Mouse (Mus musculus) heart, postnatal 36 days (tissue): Measurements from ENCODE around the gene Sidt1. TPM values are rescaled to one million over a fixed set of nuclear protein-coding genes. Genes with fewer than 3 reads are reported as not detected.
"Not testable (repeated sequence)": the region's sequence is repeated elsewhere in the genome, so short reads cannot be mapped to it uniquely, and the experiment has no call there.

ENCODE experiments used
- DNase-seq, 2 experiments: peaks; one replicate each; pipeline ENCODE4 v3.0.0; 2021 to 2022
- intact Hi-C: fragments of 180-260 bp; cut with DNase I; formaldehyde crosslinking; loops from one replicate; pipeline ENCODE4 v1.15.1; 2025
- total RNA-seq, 2 experiments: library from RNA; stranded (reverse); gene quantifications; 2 replicates each; pipeline ENCODE4 v1.2.3; 2021

The Sidt1 gene
- total RNA-seq, 2 experiments from 2014 or later: 0.38 to 0.56 TPM

DNA sequence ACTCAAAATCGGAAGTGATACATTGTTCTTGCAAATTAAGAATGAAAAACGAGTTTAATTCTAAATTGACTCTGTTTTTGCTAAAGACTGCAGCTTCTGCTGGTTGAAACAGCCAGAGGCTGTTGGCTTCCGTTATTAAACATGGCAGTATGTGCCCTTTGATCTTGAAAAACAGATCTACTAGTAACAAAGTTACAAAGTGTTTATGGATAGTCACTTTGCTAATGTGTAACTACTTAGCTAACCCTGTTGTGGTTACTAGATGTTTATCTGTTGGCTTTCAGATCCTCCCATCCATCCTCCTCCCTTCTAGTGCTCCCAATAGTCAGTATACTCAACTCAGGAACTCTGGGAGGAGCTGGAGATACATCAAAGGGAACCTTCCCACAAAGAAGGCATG, 27.4 kb downstream of the Sidt1 start:
- intact Hi-C loops: no loop called here

DNA sequence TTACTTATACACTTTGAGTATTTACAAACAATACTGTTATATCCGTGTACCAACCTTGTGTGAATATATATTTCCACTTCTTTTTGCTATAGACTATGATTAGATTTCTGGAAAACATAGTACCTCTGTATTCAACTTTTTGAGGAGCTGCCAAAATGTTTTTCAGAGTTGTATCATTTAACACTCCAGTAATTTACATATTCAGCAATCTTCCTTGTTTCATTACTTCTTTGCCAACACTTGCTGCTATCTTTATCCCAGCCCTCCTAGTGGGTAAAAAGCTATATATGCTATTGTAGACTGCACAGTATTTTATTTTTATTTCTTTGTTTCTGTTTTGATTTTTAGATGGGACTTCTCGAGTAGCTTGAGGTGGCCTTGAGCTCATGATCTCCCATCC, 29.2 kb downstream of the Sidt1 start:
- intact Hi-C loops: no loop called here
- no peak for DNase-seq

More for the DNA sequence above, 27.4 kb downstream of the Sidt1 start:
- DNase-seq: no peak

DNA sequence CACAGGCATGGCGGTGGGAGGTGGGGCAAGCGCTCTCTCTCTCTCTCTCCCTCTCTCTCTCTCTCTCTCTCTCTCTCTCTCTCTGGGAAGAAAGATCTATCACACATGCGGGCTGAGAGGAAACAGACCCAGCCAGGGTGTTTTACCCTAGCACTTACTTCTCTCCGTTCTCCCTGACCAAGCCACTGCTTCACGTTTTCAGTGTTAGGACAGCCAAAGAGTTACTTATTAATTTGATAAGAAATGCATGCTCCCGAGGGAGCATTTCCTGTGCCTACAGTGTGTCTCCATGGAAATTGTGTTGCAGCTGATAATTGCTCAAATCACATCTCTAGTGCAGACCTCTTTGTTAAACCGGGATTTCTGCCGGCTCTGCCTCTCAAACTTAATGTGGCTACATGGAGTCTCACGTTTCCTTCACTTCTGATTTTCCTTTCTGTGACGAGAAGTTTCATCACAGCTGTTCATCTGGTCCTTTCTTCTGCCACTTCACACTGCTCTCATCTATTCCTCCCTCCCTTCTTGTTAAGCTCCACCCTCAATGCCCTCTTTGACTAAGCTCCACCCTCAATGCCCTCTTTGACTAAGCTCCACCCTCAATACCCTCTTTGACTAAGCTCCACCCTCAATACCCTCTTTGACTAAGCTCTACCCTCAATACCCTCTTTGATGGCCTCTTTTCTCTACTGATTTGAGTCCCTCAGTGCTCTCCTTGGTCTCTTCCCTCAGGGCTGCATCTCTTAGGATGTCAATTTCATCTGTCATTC, 30.7 kb downstream of the Sidt1 start:
- DNase-seq: no peak
- intact Hi-C loops: no loop called here

DNA sequence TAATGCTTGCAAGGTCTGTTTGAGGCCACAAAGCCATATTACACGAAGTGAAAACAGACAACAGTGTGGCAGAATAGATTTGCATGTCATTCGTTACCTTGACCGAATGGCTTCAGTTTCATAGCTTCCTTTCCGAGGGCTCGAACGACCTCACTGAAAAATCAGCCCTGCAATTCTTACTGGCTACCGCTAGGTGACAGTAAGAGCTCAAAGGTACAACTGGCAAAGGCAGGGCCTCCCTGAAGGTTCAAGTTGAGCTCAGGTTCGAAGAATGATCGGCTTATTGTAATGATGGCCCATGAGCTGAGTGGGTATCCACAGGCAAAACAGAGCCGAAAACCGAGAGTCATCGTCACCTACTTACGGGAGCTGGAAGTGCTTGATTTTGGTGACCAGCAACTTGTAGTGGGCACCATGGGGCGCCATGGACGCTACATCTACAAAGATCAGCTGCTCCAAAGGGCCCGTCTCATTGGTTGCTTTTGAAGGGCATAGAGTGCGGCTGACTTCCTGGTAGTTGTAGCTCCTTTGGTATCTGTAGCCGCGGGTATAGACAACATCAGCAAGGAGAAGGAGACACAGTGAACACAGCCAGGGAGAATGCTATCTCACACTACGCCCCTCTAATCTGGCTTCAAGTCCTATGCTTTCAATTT, 33.4 kb downstream of the Sidt1 start:
- no peak for DNase-seq
- intact Hi-C loops: loop anchor here (1.0 to 5.0 kb wide), 2 partner anchors 48 to 63 kb away; partner anchors contain the start of gene Spice1

DNA sequence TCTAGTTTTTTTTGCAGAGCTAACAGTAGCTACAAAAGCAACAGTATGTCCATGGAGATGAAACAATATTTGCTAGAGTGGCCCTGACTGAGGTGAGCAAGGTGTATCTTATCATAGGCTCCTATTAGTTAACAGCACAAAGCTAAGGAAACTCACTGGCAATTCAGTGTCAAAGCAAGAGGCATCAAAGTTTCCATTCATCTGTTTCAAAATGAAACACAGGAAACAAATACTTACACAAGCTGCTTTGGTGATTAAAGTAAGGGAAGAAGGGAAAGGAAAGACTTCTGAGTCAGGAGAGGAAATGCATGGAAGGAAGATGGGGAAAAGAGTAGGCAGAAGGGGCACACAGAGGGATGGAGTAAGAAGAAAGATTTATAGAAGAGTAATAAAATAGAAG, 39.0 kb downstream of the Sidt1 start:
- intact Hi-C loops: no loop called here
- no peak for DNase-seq

DNA sequence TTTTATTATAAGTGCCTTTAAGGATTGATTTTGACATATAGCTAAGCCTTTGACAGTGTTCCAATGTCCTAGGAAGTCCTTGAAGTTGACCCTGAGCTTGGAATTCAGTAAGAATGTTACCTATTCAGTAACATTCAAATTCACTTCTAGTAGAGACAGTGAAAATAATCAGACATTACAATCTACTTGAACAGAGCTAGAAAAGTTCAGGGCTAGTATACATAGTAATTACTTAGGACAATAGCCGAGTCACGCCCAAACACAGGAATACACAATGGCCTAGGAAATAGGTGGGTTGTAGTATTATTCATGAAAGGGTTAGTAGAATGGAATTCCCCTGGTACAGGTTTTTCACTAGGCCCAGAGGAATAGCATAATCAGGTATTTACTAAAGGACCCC, 40.3 kb downstream of the Sidt1 start:
- intact Hi-C loops: not testable (repeated sequence)

DNA sequence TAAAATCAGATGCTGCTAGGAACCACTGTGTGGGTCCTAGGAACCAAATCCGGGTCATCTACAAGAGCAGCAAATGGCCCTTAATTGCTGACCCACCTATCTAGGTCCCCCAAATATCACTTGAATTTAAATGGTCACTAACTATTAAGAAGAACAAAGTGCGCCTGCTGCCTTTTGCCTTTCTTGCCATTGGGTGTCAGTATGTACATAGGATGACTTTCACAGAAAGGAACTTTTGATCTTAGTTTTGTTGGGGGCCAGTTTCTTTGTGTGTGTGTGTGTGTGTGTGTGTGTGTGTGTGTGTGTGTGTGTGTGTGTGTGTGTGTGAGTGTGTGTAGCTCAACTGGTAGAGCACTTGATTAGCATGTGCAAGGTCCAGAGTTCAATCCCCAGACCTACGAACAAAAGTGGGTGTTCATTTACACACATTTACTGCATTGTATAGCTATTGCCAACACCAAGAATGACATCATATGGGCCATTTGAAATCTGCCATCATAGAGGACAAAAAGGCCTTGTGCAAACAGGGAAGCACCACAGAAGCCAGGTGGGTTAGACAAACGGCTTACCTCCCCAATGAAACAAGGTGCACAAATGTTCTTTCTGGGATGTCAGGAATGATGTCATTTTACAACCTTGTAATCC, 43.9 kb downstream of the Sidt1 start:
- intact Hi-C loops: no loop called here
- DNase-seq: no peak

More for the DNA sequence above, 40.3 kb downstream of the Sidt1 start:
- not testable (repeated sequence) for DNase-seq

DNA sequence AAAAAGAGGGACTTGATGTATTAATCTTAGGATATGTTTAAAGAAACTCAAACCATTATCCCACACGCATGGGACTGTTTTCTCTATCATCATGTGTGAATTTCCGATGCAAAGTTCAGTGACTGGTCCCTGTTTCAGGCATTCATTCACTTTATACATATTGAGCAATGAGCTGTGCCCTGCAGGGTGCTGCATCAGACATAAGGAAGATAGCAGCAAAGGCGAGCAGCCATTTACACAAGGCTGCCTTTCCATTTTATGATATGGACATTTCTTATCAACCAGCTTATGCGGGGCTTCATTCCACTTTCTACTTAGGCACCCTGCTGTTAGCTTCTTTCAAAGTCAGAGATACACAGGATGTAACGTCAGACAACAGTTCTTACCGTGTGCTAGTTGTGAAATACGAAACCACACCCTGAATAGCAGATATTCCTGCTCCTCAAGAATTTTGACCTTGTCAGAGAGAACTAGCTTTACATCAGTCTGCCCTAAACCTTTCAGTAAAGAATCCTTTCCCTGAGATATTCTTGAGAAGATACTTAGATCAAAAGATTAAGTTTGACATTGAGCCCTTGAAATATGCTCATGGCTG, 45.5 kb downstream of the Sidt1 start:
- intact Hi-C loops: no loop called here
- no peak for DNase-seq

DNA sequence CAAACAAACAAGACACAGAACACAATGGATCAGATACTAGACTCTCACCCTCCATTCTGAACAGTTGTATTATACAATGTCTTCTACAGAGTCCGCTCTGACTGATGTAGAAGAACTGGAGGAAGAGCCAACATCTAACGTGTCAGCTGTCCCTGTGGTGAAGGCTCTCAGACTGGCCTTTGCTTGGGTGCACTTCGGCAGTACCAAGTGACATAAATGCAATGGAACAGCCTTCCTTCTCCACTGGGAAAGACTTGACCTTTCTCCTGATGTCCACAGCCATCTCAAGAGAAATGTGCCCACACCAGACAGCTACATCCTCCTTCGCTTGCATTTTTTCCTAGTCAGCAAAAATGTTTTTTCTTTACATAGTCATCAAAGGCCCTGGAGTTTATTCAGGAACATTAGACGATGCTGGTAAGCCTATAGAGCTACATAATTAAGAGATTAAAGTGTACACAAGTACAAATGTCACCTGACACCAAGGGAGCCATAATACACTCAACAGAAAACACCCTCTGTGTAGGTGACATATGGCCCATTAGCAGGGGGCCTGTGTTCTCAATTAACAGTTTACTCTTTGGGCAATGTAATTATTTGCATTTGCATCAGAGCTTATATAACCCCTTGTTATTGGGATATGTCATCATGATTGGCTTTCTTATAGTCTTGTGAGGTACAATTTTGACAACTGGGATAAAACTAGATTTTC, 50.2 kb downstream of the Sidt1 start:
- DNase-seq: no peak
- intact Hi-C loops: no loop called here

DNA sequence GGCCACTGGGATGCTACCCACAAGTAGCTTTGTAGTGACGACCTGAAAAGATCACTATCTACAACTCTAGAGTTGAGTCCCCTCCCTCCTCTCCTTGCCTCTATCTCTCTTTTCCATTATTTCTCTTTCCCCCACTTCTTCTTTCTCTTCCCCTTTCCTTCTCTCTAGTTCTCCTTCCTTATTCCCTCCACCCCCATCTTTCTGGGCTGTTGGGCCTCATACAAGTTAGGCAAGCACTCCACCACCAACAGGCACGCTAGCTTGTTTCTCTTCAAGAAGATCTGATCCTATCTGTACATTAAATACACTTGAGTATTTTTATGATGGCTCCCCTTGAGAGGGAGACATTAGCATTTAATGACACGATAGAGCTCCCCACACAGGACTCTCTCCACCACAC, 51.0 kb downstream of the Sidt1 start:
- intact Hi-C loops: no loop called here
- DNase-seq: no peak

DNA sequence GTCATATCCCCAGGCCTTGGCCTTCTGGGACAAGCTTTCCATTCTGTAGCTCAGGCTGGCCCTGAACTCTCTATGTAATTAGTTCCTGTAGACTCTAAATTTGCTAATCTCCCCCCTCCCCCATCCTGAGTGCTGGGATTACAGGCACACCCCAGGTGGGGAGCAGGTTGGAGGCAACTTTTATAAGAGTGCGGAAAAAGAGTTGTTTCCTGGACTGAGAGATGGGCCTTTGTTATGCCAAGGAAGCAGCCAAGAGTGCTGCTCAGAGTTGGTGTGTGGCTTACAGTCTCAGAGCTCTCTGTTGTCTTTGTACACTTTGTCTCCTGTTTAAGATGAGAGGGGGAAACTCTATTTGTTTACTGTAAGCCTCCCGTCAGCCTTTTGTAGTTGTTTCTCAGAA, 52.2 kb downstream of the Sidt1 start:
- DNase-seq: no peak
- intact Hi-C loops: no loop called here

DNA sequence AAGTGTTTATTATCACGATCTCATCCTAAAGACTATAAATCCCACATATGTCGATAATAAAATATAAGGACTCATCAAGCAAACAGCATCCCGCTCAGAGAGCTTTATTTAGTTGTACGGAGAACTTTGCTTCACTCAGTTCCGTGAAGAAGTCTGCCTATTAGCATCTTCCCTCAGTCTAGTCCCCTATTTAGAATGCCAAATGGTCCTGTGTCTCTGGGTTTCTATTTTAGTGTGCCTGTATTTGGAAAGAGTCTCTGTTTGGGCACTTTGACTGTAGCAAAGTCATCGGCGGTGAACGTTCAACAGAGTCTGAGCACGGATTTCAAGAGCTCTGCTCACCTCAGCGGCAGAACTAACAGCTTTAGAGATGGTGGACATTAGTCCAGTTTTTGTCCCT, 55.8 kb downstream of the Sidt1 start:
- intact Hi-C loops: no loop called here

DNA sequence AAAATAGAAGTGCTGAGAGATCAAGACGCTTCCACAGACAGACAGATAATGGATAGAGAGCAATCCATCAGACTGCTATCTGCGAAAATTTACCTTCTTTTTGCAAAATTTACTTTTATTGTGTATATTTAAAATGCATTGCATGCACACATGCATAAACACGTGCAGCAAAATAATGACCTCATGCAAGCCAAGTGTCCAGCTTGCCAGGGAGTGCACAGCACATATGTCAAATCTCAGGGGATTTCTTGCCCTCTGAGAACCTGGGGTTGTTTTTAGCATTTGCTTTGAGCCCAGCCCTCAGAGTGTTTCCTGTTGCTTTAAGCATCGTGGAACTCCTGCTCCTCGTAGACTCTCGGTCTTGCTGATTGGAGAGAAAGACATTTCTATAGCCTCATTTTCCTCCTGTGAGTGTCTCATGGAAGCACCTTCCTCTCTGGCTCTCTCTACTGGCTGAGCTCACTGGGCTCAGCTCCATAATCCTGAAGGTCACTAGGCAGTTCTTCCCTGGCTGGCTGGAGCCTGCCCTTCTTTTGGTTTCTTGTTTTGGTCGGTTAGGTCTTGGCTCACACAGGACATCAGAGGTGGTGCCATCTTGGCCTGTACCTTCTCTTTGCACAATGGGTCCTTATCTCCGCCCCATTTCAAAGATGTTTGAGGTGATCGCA, 61.5 kb downstream of the Sidt1 start:
- DNase-seq: peak; percentile 10 to 11

More for the DNA sequence above, 55.8 kb downstream of the Sidt1 start:
- DNase-seq: no peak

DNA sequence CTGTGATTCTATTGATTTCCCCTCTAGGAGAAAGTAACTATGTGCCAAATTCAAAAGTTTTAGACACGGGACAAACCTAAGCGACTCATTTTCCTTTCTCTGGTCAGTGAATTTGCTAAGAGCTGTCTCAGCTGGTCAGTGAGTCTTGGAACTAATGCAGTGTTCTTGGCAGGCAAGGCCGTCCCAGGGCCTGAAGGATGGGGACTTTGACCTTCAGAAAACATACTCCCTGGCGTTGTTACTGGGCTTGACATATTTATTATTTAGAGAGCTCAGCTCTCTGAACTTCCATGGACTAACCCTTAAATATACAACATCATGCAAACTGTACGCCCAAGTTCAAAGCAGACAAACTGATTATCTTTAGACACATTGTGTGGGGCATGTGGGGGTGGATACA, 62.4 kb downstream of the Sidt1 start:
- peak; percentile 19 to 22 for DNase-seq
- intact Hi-C loops: no loop called here

More for the DNA sequence above, 61.5 kb downstream of the Sidt1 start:
- intact Hi-C loops: no loop called here

DNA sequence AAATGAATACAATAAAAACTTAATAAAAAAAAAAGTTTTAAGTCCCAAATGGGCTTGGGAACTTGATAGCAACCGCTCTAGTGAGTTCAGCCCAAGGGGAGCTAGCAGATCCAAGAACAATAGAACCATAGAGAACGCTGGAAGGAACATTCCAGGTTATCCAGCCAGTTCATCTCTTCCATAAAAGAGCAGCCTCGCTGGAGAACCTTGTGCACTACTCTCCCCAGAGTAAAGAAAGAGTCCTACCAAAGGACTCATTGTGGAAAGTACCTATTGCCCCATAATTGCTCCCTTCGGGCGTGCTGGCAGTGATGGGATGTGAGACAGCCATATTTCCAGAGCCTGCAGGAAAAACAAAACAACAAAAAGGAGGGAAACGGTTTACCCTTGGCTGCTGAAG, 63.4 kb downstream of the Sidt1 start:
- DNase-seq: no peak
- intact Hi-C loops: no loop called here

DNA sequence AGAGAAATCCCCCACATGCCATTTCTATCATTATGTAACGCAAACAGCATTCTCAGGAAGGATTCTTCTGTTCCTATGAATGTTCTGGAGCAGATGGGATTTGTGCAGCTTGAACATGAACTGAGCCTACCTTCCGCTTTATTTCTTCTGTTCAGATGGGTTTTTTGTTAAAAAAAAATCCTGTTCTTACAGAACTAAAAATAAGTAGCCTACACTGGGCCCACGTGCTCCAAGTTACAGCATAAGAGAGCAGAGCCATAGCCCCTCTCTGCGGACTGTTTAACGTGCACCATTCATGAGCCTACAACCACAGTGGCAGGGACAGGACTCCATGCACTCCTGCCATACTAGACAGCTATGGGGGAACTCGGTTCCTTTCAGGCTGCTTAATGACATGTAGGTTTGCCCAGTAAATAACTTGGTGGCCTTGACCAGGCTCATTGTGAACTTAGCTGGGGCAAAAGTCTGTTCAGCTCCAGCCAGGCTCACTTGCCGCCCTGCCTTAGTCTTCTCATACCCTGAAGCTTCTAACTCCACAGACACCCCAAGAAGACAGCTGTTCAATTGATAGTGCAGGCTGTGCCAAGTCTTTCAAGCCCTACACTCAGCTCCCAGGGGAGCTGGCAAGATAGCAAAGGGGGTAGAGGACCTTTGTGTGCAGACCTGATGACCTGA, 64.3 kb downstream of the Sidt1 start:
- DNase-seq: no peak
- intact Hi-C loops: no loop called here

DNA sequence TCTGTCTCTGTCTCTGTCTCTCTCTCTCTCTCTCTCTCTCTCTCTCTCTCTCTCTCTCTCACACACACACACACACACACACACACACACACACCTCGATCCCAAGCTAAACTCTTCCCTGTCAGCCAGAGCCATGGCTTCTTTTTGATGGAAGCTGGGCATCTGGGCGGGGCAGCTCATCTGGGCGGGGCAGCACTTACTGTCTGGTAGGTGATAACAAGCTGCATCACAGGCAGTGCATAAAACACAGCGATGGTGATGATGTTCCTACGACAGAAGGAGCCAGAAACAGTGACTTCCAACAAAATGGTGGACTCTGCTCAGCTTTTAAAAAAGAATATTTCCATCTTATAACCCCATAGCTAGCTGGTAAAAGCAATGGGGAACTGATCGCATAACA, 67.4 kb downstream of the Sidt1 start:
- DNase-seq: no peak
- intact Hi-C loops: no loop called here

DNA sequence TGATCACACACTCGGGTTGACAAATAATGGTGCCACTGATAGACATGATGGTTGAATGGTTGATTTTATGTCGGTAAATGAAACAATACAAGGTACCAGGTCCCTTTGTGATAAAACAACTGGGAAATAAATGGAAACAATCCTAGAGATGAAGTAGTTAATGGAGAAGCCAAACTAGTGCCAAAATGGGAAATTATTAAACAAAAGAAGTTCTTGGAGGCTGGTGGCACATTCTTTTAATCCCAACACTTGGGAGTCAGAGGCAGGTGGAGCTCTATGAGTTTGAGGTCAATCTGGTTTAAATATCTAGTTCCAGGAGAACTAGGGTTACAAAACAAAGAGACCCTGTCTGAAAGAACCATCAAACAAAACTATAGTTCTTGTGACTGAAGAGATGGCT, 68.1 kb downstream of the Sidt1 start:
- intact Hi-C loops: no loop called here
- DNase-seq: no peak

DNA sequence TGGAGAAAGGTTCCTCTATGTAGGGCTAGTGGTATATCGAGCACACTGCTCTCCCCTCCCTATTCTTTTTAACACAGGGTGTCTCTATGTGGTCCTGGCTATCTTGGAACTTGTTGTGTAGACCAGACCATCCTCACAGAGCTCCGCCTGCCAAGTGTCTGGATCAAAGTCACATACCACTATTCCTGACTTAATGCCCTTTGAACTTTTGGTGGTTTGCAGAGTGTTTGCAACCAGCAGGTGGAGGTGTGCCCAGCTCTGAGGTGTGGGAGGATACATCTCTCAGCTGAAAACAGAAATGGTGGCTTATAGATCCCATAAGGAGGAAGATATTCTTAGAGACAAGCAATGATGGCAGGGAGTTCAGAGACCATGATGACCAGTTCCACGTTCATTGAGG, 75.5 kb downstream of the Sidt1 start:
- no peak for DNase-seq
- intact Hi-C loops: no loop called here

DNA sequence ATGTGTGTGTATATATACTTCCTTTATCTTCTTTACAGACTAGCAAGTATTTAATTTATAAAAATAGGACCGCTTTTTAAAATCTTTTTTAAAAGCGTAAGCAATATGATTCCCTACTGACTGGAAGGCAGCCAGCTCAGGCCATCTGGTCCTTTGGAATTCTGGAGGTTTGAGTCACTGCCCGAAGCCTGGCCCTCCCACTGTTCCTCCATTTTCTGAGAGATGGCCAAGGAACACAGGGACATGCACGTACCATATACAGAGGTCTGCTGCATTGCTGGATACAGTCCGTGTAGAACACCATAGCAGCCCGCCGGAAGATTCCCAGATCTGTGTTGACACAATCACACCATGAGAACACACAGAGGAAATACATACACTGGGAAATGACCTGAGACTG, 78.3 kb downstream of the Sidt1 start:
- intact Hi-C loops: no loop called here

More for the DNA sequence above, 78.3 kb downstream of the Sidt1 start:
- peak; percentile 57 to 58 for DNase-seq
